Mouse (Mus musculus) hindlimb bud, embryonic 11.5 days (tissue): ENCODE measurements around the gene Hoxc8.
A peak's percentile ranks its signal among the peaks of the same experiment; 100 is the strongest.

ENCODE experiments used
- DNase-seq: peaks from one replicate; pipeline ENCODE4 v3.0.0-alpha.2; 2012; ENCODE audit warnings: low read depth, low spot score; ENCODE audit errors: extremely low spot score

Hoxc8 gene

DNA sequence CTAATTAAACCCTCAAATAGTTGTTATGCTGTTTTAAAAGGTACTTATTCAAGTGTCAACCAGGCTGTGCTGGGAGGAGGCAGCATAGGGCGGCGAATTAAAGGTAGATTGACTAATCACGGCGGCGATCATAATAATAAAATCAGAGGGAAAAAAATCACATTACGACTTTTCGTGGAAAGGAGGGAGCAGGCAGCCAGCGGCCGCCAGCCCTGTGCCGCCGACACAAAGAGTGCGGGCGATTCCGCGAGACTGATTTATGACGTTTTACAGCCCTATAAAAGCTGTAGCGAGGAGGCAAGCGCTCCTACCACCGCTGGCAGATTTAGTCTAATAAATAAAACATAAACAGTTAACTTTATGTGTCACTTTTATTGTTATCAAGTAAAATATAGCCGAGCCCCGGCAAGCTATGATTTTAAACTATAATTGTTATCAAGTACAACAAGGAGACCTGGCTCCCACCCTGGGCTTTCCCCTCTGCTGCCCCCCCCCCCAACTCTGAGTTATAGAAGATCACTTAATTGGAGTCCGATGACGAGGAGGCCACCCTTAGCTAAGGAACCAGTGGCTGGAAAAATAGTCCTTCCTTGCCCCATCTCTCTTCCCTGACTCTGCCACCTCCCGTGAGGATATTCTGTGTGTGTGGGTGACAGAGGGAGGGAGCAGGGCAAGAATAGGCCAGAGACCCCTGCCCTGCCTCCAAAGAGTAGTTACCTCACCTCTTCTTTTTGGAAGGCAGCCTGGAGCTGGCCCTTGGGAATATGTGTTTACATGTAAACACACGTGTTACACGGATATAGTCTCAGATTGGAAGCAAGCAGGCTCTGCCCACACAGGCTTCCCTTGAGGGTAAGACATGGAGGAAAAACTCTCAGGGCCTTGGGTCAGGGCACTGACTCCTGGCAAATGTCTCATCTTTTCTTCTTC is 42.5 kb downstream of the Hoxc8 start:
- no peak for DNase-seq

DNA sequence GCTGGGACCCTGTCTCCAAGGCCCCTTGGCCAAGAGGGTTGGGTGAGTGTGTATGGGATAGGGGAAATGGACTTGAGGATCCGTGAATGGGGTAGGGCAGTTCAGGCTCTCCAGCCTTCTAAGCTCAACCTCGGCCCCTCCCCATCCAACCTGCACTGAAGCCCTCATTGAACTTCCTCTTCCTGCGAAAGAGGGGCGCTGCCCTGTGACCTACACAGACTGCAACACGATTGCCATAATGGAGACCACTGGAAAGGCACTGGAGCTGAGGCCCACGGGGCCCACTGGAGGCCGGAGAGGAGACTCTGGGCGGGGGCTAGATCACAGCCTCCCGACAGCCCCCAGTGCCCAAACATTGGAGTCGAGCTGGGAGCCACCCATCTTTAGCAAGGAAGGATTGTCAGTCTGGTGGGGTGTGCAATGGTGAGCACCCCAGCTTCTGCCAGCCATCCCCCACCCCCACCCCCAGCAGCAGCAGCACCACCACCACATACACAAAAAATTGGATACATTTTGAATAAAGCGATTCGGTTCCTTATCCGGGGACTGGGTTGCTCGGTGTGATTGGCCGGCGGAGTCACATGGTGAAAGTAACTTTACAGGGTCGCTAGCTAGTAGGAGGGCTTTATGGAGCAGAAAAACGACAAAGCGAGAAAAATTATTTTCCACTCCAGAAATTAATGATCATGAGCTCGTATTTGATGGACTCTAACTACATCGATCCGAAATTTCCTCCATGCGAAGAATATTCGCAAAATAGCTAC is 43.8 kb downstream of the Hoxc8 start:
- DNase-seq = no peak

DNA sequence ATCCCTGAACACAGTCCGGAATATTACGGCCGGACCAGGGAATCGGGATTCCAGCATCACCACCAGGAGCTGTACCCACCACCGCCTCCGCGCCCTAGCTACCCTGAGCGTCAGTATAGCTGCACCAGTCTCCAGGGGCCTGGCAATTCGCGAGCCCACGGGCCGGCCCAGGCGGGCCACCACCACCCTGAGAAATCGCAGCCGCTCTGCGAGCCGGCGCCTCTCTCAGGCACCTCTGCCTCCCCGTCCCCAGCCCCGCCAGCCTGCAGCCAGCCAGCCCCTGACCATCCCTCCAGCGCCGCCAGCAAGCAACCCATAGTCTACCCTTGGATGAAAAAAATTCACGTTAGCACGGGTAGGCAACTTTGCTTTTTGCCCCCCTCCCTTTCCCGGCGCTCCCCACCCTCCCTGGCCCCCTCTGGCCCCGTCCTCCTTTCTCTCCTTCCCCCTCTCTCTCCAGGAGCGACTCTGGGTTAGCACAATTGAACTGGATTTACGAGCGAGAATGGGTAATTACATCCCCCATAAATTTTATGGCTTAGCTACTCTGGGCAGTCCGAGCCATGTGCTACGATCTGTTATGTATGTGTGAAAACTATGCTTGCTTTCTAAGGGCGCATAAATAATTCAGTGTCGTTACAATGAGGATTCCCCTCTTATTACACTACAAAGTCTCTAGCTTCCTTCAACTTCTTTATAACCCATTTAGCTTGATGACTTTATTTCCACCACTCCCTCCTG is 44.6 kb downstream of the Hoxc8 start:
- peak; percentile 81 for DNase-seq

DNA sequence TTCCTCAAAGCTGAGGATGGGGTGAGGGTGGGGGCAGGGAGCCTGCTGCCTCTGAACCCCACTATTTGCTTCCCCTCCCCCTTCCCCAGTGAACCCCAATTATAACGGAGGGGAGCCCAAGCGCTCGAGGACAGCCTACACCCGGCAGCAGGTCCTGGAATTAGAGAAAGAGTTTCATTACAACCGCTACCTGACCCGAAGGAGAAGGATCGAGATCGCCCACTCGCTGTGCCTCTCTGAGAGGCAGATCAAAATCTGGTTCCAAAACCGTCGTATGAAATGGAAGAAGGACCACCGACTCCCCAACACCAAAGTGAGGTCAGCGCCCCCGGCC is 45.1 kb downstream of the Hoxc8 start:
- no peak for DNase-seq

DNA sequence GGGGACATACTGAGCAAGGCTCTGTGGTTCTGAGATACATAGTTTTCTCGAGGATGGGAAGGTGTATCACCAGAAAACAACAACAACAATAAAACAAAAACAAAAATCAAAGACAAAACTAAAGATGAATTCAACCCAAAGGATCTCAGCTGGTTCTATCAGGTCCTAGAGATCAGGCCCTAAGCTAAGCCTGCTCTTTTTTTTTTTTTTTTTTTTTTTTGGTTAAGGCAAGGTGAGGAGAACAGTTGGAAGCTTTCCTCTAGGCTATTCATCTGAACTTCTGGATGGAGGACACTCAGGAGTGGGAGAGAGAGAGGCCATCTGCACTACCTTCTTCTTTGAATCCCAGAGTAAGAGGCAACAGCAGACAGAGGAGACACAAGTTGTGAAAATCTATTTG is 47.2 kb downstream of the Hoxc8 start:
- no peak for DNase-seq

DNA sequence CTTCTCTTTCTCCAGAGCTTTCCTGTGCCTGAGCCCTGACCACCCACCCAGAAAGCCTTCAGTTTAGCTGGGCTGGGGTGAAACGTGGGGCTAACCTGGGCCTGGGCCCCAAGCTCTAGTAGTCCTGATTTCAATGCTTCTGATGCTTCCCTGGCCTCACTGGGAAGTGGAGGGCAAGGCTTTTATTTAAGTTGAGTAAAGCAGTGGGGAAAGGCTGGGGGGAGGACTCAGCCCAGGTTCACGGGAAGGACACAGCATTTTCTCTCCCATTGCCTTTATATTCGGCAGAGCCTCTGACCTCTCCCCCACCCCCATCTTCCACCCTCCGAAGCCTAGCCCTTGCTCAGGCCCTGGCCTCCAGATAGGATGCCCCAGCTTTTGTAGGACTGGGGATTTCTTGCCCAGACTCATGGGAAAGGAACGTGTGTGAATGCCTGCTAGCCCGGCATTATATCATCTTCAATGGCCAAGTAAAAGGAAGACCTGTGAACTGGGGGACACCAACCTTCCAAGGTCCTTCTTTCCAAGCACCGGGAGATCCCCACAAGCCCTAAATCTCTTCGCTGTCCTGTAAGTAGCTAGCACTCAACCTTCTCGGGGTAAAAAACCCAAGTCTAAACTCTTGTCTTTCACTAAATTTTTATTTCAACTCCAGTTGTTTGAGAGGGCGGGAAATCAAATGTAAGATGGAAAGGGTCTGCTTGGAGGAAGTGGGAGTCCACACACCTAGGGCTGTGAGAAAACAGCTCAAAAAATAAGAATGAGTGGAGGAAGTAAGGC is 48.5 kb downstream of the Hoxc8 start:
- no peak for DNase-seq

DNA sequence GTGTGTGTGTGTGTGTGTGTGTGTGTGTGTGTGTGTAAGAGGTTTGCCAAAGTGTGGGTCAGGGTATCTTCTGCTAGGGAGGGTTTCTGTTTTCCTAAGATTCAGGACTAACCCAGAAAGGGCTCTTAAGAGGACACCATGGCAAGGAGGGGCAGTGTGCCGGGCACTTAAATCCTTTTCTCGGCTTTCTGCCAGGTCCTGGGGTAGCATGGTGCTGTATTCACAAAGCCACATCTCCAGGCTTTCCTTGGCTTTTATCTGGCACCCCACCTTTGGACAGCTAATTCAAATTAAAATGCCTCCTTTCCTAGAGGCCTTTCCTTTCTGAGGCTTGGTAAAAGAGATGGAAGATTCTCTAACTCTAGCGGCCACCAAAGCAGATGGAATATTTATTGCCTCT is 49.2 kb downstream of the Hoxc8 start:
- DNase-seq = no peak

DNA sequence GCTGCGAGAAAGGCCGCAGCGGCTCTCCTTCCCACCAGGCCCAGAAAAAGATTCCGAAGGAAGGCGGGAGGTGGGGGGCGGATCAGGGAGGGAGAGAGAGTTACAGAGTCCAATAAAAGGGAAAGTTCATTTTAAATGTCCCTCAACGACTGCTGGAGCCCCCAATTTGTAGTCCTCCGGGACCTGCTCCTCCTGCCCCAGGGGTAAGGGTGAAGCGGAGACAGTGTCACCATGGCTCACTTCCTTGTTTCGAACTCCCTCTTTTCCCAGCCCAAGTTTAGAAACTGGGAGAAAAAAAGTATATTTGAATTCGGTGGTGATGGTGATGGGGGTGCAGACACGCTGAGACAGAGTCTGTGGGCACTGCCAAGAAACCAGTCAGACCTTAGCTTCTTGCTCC is 50.2 kb downstream of the Hoxc8 start:
- DNase-seq = no peak

DNA sequence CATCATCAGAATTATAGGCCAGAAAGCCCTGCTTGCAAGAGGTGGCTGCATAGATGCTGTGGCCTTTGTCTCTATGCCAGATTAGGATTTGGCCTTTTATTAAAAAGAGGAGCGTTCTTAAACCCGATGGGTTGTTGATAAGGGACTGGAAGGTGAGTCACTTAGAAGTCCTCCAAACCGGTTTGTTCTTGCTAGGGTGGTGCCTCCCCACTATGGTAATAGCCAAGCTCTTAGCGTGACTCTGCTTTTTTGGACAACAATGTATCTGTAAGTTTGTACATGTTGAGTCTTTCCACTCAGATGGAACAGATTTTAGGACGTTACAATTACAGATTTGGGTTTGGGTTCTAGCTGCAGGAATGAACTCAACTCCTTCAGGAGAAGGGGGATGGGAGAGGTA is 51.2 kb downstream of the Hoxc8 start:
- DNase-seq = no peak

DNA sequence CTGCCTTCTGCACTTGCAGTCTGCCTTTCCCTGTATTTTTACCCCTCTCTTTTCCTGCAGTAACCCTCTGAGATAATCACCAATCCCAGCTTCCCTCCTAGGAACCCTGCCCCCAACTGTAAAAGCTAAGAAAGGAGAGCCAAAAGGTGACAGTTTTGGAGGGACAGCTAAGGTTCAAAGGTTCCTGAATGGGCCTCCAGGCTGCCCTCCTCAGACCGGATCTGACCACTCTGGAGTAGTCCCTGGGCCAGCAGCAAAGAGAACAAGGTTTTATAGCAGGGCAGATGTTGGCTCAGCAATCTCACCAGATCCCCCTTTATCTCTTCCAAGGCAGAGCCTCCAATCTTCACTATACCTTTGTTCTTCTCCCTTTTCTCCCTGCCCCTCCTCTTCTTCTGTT is 51.8 kb downstream of the Hoxc8 start:
- DNase-seq = no peak
